Mouse (Mus musculus): ENCODE measurements around the gene B4galnt1. TPM values are rescaled to one million over a fixed set of nuclear protein-coding genes. Genes with fewer than 3 reads are reported as not detected.
A peak's percentile ranks its signal among the peaks of the same experiment; 100 is the strongest.

The B4galnt1 gene
- total and polyA plus RNA-seq, 3 experiments = 24.6 to 66.0 (median 65.8) TPM

GRCm38 (mm10) chr10:127137896-127138295 is 27.1 kb upstream of the B4galnt1 start:
- no peaks in the 10 kb centered on the region; the same call in 1 of the 2 replicates for H3K79me2 ChIP-seq (ENCODE audit: control insufficient read depth, insufficient read depth, low read length, poor library complexity)
- TF ChIP-seq USF2 (IDR thresholded peaks at IDR 0.05; ENCODE audit: borderline replicate concordance in 1 of 2, insufficient read depth in 1 of 2, low read depth in 1 of 2, low read length in 2 of 2) (no peak), USF1 (IDR thresholded peaks at IDR 0.05; ENCODE audit: low read depth, low read length) (peak; percentile 32; the same call in 1 of the 2 replicates), ETS1 (IDR thresholded peaks at IDR 0.05; ENCODE audit: low read depth, low read length) (0 out of 2 replicates have a peak, but pooled peaks have one; percentile 6), ZMIZ1 (IDR thresholded peaks at IDR 0.05; ENCODE audit: low read depth, low read length) (no peak)
- no peaks in the 10 kb centered on the region for H3K9me3 ChIP-seq (replicated peaks; ENCODE audit: insufficient read depth, low read length)
- peaks cover 31 to 44% of the 10 kb centered on the region in 2 experiments for H3K4me1 ChIP-seq (ENCODE audit: control insufficient read depth in 1 of 2, insufficient read depth in 2 of 2, low read length in 2 of 2)
- peak overlapping the region; percentile 42 for H3K27ac ChIP-seq (ENCODE audit: control insufficient read depth, low read depth, low read length)
- DNase-seq (ENCODE audit: low read depth, low spot score) = peak; percentile 36
- H3K9ac ChIP-seq (ENCODE audit: control insufficient read depth, low read depth, low read length, poor library complexity, severe bottlenecking) = no peak overlapping the region; the same call in 1 of the 2 replicates
- H3K27me3 ChIP-seq (ENCODE audit: control insufficient read depth in 1 of 2, insufficient read depth in 2 of 2, low read length in 2 of 2) = no peaks in the 10 kb centered on the region
- peaks cover 0 to 41% of the 10 kb centered on the region in 2 experiments; a peak in 2 of 4 replicates for H3K36me3 ChIP-seq (ENCODE audit: control insufficient read depth in 1 of 2, insufficient read depth in 2 of 2, low read length in 2 of 2)
- no peak overlapping the region for H3K4me3 ChIP-seq (ENCODE audit: control insufficient read depth in 1 of 2, insufficient read depth in 1 of 2, low read depth in 2 of 2, low read length in 2 of 2)

GRCm38 (mm10) chr10:127138328-127139141 is 26.5 kb upstream of the B4galnt1 start:
- peak overlapping the region; percentile 54 for H3K27ac ChIP-seq (ENCODE audit: control insufficient read depth, low read depth, low read length)
- H3K9me3 ChIP-seq (replicated peaks; ENCODE audit: insufficient read depth, low read length) = no peaks in the 10 kb centered on the region
- TF ChIP-seq TCF12 (IDR thresholded peaks at IDR 0.05; ENCODE audit: low read depth, low read length) (peak; percentile 41), TBP (IDR thresholded peaks at IDR 0.05; ENCODE audit: low read depth, low read length) (no peak), KAT2A (conservative IDR thresholded peaks at IDR 0.05; ENCODE audit: low read depth, low read length) (no peak), CHD1 (IDR thresholded peaks at IDR 0.05; ENCODE audit: low read depth, low read length) (no peak), E2F4 (IDR thresholded peaks at IDR 0.05; ENCODE audit: borderline replicate concordance, low read depth, low read length) (no peak), NELFE (IDR thresholded peaks at IDR 0.05; ENCODE audit: low read depth, low read length) (no peak), MXI1 (IDR thresholded peaks at IDR 0.05; ENCODE audit: low read depth, low read length) (peak; percentile 71), MAFK (IDR thresholded peaks at IDR 0.05; ENCODE audit: borderline replicate concordance, low read depth, low read length) (peak; percentile 53; the same call in 1 of the 2 replicates), ZC3H11A (IDR thresholded peaks at IDR 0.05; ENCODE audit: low read depth, low read length) (no peak), HCFC1 (IDR thresholded peaks at IDR 0.05; ENCODE audit: low read depth, low read length) (no peak), TAL1 (IDR thresholded peaks at IDR 0.05; ENCODE audit: low read length) (no peak), ZMIZ1 (IDR thresholded peaks at IDR 0.05; ENCODE audit: low read depth, low read length) (no peak), UBTF (IDR thresholded peaks at IDR 0.05; ENCODE audit: borderline replicate concordance, insufficient read depth, low read depth, low read length) (no peak), MEF2A (IDR thresholded peaks at IDR 0.05; ENCODE audit: extremely low read depth, insufficient replicate concordance, low read depth, low read length, poor library complexity, severe bottlenecking) (no peak), EP300 (IDR thresholded peaks at IDR 0.05; ENCODE audit: low read depth in 1 of 2, low read length in 2 of 2) (peak; percentile 79 to 86), NRF1 (IDR thresholded peaks at IDR 0.05; ENCODE audit: insufficient read depth, low read depth, low read length, poor library complexity, severe bottlenecking) (no peak), GABPA (IDR thresholded peaks at IDR 0.05; ENCODE audit: low read depth, low read length) (no peak), MYC (IDR thresholded peaks at IDR 0.05; ENCODE audit: low read depth, low read length) (peak; percentile 64; the same call in 1 of the 2 replicates), ETS1 (IDR thresholded peaks at IDR 0.05; ENCODE audit: low read depth, low read length) (peak; percentile 67), POLR2A (IDR thresholded peaks at IDR 0.05; ENCODE audit: control insufficient read depth in 1 of 2, insufficient read depth in 1 of 2, low read depth in 1 of 2, low read length in 2 of 2, poor library complexity in 1 of 2) (no peak), USF2 (IDR thresholded peaks at IDR 0.05; ENCODE audit: borderline replicate concordance in 1 of 2, insufficient read depth in 1 of 2, low read depth in 1 of 2, low read length in 2 of 2) (no peak), POLR2AphosphoS2 (IDR thresholded peaks at IDR 0.05; ENCODE audit: low read length) (no peak), ZKSCAN1 (IDR thresholded peaks at IDR 0.05; ENCODE audit: low read depth, low read length) (no peak), ELF1 (IDR thresholded peaks at IDR 0.05; ENCODE audit: low read depth, low read length) (no peak), ZNF384 (IDR thresholded peaks at IDR 0.05; ENCODE audit: low read depth, low read length) (no peak), CHD2 (IDR thresholded peaks at IDR 0.05; ENCODE audit: low read length) (no peak), RAD21 (IDR thresholded peaks at IDR 0.05; ENCODE audit: low read depth, low read length) (no peak)

More at GRCm38 (mm10) chr10:127138328-127139141, 26.5 kb upstream of the B4galnt1 start:
- Histone ChIP-seq H3K79me2 (ENCODE audit: control insufficient read depth, insufficient read depth, low read length, poor library complexity) (no peaks in the 10 kb centered on the region; the same call in 1 of the 2 replicates), H3K36me3 (ENCODE audit: control insufficient read depth in 1 of 2, insufficient read depth in 2 of 2, low read length in 2 of 2) (peaks cover 0 to 41% of the 10 kb centered on the region in 2 experiments; a peak in 2 of 4 replicates), H3K9ac (ENCODE audit: control insufficient read depth, low read depth, low read length, poor library complexity, severe bottlenecking) (no peak overlapping the region), H3K27me3 (ENCODE audit: control insufficient read depth in 1 of 2, insufficient read depth in 2 of 2, low read length in 2 of 2) (no peaks in the 10 kb centered on the region), H3K4me1 (ENCODE audit: control insufficient read depth in 1 of 2, insufficient read depth in 2 of 2, low read length in 2 of 2) (peaks cover 31 to 44% of the 10 kb centered on the region in 2 experiments), H3K4me3 (ENCODE audit: control insufficient read depth in 1 of 2, insufficient read depth in 1 of 2, low read depth in 2 of 2, low read length in 2 of 2) (no peak overlapping the region)
- peak; percentile 58 for DNase-seq (ENCODE audit: low read depth, low spot score)

All from MEL (cell line).